Mouse (Mus musculus) erythroblast, embryonic 14.5 days (primary cell): ENCODE measurements around the gene Liph.

Experiments used
- GATA1 ChIP-seq: IDR thresholded peaks from 2 replicates; pipeline ENCODE4 v1.6.1; 2012; ENCODE audit warnings: low read length, inconsistent platforms, mixed read lengths
- TAL1 ChIP-seq: IDR thresholded peaks from 3 replicates; pipeline ENCODE4 v1.6.1; 2012; ENCODE audit warnings: low read length, inconsistent platforms, mixed read lengths

DNA sequence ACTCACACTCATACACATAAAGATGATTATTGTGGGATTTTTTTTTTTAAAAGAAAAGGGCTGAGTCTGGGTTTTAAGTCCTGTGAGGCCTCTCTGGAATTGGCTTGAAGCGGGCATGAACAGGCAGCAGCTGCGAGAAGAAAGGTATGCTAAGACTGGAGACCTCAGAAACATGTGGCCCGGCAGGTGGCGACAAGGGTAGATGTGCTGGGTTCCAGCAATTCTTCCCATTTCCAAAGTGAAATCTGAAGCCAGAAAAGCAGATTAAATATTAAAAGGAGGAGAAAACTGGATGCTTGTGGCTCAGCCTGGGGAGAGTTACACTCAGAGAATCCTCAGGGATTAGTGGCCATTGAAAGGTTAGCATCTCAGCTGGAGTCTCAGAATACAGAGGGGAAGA lies 24.0 kb downstream of the Liph start:
- no peak for TF ChIP-seq TAL1
- no peak for TF ChIP-seq GATA1
